Mouse (Mus musculus): ENCODE measurements around the gene Atf2. TPM values are rescaled to one million over a fixed set of nuclear protein-coding genes. Genes with fewer than 3 reads are reported as not detected.
"Not testable (repeated sequence)": the region's sequence is repeated elsewhere in the genome, so short reads cannot be mapped to it uniquely, and the experiment has no call there.

Atf2 gene
- polyA plus RNA-seq, 1 experiment from 2014 or later = 114 TPM

DNA sequence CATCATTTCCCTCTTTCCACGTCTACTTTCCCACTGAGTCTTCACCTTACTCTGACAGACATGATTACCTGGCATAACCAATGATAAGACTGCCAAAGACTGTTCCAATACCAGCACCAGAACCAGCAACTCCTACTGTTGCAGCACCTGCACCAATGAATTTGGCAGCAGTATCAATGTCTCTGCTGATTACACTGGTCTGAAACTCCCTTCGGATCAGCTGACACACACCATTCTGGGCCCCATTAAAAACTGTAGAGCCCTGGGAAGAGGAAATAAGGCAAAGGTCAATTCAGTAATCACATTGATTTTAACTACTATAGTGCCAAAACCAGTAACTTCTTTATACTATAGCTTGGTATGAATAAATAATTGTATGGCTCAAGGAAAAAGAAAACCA is 16.7 kb upstream of the Atf2 start:
- WGBS = 85% methylated on average over 2 of the region's 2 CpGs
- H3K4me3 ChIP-seq = no peak overlapping the region
- no peaks in the 10 kb centered on the region for H3K9me3 ChIP-seq
- H3K27me3 ChIP-seq = no peaks in the 10 kb centered on the region
- H3K9ac ChIP-seq = no peak overlapping the region
- peaks cover 18% of the 10 kb centered on the region for H3K4me1 ChIP-seq (replicated peaks)
- no peak overlapping the region for H3K27ac ChIP-seq
- H3K36me3 ChIP-seq = peaks cover 44% of the 10 kb centered on the region
- no peak overlapping the region for H3K4me2 ChIP-seq
- ATAC-seq (ENCODE audit: low FRiP score) = no peak

DNA sequence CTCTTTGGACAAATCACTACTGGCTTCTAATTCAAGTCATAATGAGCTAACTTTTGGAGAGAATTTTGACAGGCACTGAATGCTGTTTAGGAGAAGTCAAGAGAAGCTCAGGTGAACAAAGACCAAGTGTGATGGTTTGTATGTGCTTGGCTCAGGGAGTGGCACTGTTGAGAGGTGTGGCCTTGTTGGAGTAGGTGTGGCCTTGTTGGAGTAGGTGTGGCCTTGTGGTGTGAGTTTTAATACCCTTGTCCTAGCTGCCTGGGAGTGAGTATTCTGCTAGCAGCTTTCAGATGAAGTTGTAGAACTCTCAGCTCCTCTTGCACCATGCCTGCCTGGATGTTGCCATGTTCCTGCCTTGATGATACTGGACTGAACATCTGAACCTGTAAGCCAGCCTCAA is 12.2 kb upstream of the Atf2 start:
- H3K9me3 ChIP-seq; H3K27ac ChIP-seq; H3K4me2 ChIP-seq; H3K4me3 ChIP-seq; ATAC-seq (ENCODE audit: low FRiP score); H3K4me1 ChIP-seq (replicated peaks); H3K27me3 ChIP-seq; H3K9ac ChIP-seq: not testable (repeated sequence)
- peaks cover 51% of the 10 kb centered on the region for H3K36me3 ChIP-seq

DNA sequence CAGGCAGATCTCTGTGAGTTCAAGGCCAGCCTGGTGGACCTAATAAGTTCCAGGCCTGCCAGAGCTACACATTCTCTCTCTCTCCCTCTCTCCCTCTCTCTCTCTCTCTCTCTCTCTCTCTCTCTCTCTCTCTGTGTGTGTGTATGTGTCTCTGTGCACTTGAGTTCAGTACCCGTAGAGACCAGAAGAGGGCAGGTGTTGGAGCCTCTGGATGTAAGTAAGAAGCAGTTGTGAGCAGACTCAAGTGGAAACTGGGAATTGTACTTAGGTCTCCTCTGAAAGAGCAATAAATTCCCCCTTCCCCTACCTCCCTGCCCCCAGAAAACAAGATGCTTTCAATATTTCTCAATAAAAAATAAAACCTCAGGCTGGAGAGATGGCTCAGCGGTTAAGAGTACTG is 11.1 kb upstream of the Atf2 start:
- H3K4me3 ChIP-seq = no peak overlapping the region
- no peak overlapping the region for H3K9ac ChIP-seq
- no peak for ATAC-seq (ENCODE audit: low FRiP score)
- no peak overlapping the region for H3K27ac ChIP-seq
- H3K4me1 ChIP-seq (replicated peaks) = peaks cover 2% of the 10 kb centered on the region; the same call in 1 of the 2 replicates
- no peaks in the 10 kb centered on the region for H3K9me3 ChIP-seq
- 97% methylated on average over 2 of the region's 2 CpGs for WGBS
- peaks cover 44% of the 10 kb centered on the region for H3K36me3 ChIP-seq
- H3K27me3 ChIP-seq = no peaks in the 10 kb centered on the region
- H3K4me2 ChIP-seq = no peak overlapping the region

DNA sequence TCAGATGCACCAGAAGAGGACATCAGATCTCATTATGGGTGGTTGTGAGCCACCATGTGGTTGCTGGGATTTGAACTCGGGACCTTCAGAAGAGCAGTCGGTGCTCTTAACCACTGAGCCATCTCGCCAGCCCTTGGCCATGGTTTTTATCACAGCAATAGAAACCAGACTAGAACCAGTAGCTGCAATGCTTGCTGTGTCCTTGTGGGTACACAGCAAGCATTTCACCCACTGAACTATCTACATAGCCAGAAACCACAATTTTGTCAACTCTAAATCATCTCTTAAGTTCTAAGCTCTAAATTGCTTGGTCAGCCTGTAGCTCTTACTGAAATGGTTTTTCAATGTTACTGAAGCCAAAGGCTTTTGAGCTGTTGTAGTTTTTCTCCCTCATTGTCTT is 9.9 kb upstream of the Atf2 start:
- H3K4me2 ChIP-seq; H3K9me3 ChIP-seq; ATAC-seq (ENCODE audit: low FRiP score); H3K9ac ChIP-seq; H3K27ac ChIP-seq; H3K4me3 ChIP-seq; H3K27me3 ChIP-seq; H3K4me1 ChIP-seq (replicated peaks): not testable (repeated sequence)
- H3K36me3 ChIP-seq = peaks cover 32% of the 10 kb centered on the region
- WGBS = 97% methylated on average over 3 of the region's 3 CpGs

DNA sequence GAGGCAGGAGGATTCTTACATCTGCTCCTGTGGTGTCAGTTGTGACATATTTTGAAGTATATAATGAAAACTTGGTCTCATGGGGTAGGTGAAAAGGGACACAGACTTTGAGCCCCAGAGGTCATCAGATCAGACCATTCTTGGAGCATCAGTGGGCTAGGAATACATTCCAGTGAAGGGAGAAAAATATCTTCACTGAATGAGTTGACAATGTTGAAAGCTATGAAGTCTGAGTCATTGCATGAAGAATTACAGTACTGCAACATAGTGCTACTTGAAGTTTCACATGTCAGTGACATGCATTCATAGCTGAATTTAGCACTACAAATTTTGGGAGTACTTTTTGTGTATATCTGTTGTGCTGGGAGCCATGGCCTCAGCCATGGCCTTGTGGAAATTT is 8.7 kb upstream of the Atf2 start:
- H3K27ac ChIP-seq = no peak overlapping the region
- no peaks in the 10 kb centered on the region for H3K27me3 ChIP-seq
- ATAC-seq (ENCODE audit: low FRiP score) = no peak
- H3K36me3 ChIP-seq = peaks cover 20% of the 10 kb centered on the region
- no peaks in the 10 kb centered on the region for H3K4me1 ChIP-seq (replicated peaks)
- H3K4me2 ChIP-seq = no peak overlapping the region
- H3K4me3 ChIP-seq = no peak overlapping the region
- H3K9ac ChIP-seq = no peak overlapping the region
- no peaks in the 10 kb centered on the region for H3K9me3 ChIP-seq

DNA sequence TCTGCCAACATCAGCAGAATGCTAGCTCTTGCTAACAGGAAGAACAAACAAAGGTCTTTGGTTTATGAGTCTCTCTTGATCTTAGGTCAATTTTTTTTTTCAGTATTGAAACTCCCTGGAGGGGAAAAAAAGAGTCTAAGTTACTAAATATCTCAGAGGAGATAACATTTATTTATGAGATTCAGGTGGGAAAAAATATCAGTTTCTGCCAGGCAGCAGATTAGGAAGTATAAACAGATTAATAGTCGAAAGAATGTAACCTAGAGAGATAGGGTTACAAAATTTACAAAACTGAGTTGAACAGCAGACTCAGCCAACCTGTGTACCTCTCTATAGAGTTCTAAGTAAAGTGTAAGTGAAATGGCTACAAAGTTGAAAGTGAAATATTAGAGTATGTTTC is 7.9 kb upstream of the Atf2 start:
- no peaks in the 10 kb centered on the region for H3K4me1 ChIP-seq (replicated peaks)
- H3K4me2 ChIP-seq = no peak overlapping the region
- H3K27me3 ChIP-seq = no peaks in the 10 kb centered on the region
- WGBS = 90% methylated on average over 1 of the region's 1 CpGs
- H3K4me3 ChIP-seq = no peak overlapping the region
- no peaks in the 10 kb centered on the region for H3K9me3 ChIP-seq
- H3K36me3 ChIP-seq = peaks cover 18% of the 10 kb centered on the region
- no peak overlapping the region for H3K27ac ChIP-seq
- H3K9ac ChIP-seq = no peak overlapping the region
- ATAC-seq (ENCODE audit: low FRiP score) = no peak

DNA sequence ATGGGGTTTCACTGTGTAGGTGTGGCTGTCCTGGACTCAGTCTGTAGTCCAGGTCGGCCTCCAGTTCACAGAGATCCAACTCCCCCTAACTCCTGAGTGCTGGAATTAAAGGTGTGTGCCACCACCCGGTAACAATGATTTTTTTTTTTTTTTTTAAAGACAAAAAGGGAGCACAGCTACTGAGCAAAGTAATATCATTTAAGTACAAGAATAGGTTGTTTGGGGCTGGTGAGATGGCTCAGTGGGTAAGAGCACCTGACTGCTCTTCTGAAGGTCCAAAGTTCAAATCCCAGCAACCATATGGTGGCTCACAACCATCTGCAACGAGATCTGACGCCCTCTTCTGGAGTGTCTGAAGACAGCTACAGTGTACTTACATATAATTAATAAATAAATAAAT is 4.5 kb upstream of the Atf2 start:
- not testable (repeated sequence) for H3K4me2 ChIP-seq; ATAC-seq (ENCODE audit: low FRiP score); H3K9ac ChIP-seq; H3K36me3 ChIP-seq; H3K9me3 ChIP-seq; H3K4me1 ChIP-seq (replicated peaks); H3K27ac ChIP-seq; H3K27me3 ChIP-seq; H3K4me3 ChIP-seq
- whole genome bisulfite sequencing = 84% methylated on average over 4 of the region's 4 CpGs

DNA sequence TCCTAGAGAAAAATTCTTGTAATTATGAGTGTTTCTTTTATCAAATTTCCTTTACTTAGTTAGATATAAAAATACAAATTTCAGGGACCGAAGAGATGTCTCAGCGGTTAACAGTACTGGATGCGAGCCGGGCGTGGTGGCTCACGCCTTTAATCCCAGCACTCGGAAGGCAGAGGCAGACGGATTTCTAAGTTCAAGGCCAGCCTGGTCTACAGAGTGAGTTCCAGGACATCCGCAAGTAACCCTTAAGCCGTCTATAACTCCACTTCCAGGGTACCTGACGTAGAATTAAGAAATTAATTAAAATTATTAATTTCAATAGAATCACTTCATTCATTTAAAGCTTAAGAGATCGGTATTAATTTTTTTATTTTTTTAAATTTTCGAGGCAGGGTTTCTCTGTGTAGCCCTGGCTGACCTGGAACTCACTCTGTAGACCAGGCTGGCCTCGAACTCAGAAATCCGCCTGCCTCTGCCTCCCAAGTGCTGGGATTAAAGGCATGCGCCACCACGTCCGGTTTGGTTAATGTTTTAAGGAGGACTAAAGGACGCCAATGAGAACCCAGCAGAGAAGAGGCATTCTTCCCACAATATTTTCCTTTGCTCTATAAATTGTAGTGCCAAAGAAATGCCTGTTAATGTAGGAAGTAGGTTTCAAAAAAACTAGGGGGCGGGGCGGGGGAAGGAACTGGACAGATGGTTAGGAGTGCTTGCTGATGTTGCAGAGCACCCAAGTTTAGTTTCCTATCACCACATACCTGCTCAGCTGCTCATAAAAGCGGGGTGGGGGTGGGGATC is 1.2 kb upstream of the Atf2 start:
- Histone ChIP-seq H3K27ac (peak overlapping the region; percentile 91), H3K9ac (peak overlapping the region; percentile 74), H3K9me3 (no peaks in the 10 kb centered on the region), H3K4me2 (peak overlapping the region; percentile 49), H3K36me3 (no peaks in the 10 kb centered on the region), H3K27me3 (no peaks in the 10 kb centered on the region), H3K4me1 (replicated peaks) (peaks cover 15% of the 10 kb centered on the region), H3K4me3 (peak overlapping the region; percentile 68)
- ATAC-seq (ENCODE audit: low FRiP score) = no peak
- WGBS = 67% methylated on average over 22 of the region's 22 CpGs

DNA sequence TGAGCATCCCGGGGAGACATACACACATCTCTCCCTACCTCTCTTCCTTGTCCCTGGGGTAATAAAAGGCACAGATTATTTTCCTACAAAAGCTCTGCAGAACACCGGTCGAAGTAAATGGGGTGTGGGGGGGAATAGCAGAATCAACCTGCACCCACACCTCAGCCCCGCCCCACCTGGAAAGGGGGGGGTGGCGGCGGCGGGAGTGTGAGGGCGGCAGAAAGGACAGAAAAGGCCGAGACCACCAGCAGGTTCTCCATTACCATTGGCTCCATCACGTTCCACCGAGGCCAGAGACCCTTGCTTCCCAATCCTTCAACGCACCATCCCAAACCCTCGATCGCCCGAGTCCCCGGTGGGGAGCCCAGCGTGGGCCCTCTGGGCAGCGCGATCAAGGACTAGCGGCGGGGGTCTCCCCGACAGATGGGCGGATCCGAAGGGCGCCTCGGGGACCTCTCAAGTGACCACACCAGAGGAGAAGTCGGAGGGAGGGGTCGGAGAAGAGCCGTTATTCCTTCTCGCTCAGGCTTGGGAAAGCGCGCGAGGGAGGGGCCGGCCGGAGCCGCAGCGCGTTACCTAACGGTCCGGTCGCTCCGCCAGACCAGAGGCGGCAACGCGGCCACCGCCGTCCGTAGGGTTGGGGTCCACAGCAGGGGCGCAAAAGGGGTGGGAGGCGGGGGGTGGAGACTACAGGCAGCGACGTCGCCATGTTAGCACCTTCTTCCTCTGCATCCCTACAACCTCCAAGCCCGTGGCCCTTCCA is 557 bp downstream of the Atf2 start:
- Histone ChIP-seq H3K4me3 (peak overlapping the region; percentile 68), H3K9ac (peak overlapping the region; percentile 90), H3K4me1 (replicated peaks) (peaks cover 18% of the 10 kb centered on the region), H3K9me3 (no peaks in the 10 kb centered on the region), H3K27ac (peak overlapping the region; percentile 96), H3K27me3 (no peaks in the 10 kb centered on the region), H3K4me2 (peak overlapping the region; percentile 75), H3K36me3 (no peaks in the 10 kb centered on the region)
- peak; percentile 79 for ATAC-seq (ENCODE audit: low FRiP score)
- under 1% methylated on average over 48 of the region's 54 CpGs for WGBS

DNA sequence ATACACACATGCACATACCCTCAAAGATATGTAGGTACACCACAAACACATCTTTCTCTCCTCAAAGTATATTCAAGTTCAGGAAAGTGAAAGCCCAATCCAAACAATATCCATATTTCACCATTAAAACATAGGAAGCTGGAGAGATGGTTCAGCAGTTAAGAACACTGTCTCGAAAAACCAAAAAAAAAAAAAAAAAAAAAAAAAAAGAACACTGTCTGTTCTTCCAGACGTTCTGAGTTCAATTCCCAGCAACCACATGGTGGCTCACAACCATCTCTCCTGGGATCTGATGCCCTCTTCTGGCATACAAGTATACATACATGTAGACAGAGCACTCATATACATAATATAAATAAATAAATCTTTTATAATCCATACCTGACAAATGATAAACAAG is 6.4 kb downstream of the Atf2 start:
- H3K4me3 ChIP-seq = no peak overlapping the region
- no peaks in the 10 kb centered on the region for H3K9me3 ChIP-seq
- peaks cover 13% of the 10 kb centered on the region for H3K4me1 ChIP-seq (replicated peaks)
- ATAC-seq (ENCODE audit: low FRiP score) = no peak
- H3K4me2 ChIP-seq = no peak overlapping the region
- no peaks in the 10 kb centered on the region for H3K36me3 ChIP-seq
- H3K27ac ChIP-seq = no peak overlapping the region
- no peak overlapping the region for H3K9ac ChIP-seq
- WGBS = 85% methylated on average over 2 of the region's 2 CpGs
- no peaks in the 10 kb centered on the region for H3K27me3 ChIP-seq

DNA sequence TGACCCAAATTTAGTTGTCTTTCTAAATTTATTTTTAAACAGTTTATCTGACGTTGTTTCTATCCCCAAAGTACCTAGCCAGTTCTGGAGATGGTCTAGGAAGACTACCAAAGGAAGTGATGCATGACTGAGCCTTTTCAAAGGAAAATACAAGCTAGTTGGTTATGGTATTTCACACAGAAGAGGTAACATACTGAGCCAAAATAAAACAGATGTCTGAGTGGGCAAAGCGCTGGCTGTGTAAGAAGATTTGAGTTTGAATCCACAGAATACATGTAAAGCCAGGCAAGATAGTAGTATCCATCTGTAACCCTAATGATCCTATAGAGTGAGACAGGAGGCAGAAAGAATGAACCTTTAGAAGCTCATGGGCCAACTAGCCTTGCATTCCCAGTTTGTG is 14.5 kb downstream of the Atf2 start:
- peaks cover 10% of the 10 kb centered on the region; the same call in 1 of the 2 replicates for H3K36me3 ChIP-seq
- no peaks in the 10 kb centered on the region for H3K9me3 ChIP-seq
- no peak overlapping the region for H3K4me3 ChIP-seq
- H3K4me2 ChIP-seq = no peak overlapping the region
- no peak overlapping the region for H3K27ac ChIP-seq
- no peak overlapping the region for H3K9ac ChIP-seq
- 92% methylated on average over 2 of the region's 2 CpGs for WGBS
- no peaks in the 10 kb centered on the region for H3K27me3 ChIP-seq
- H3K4me1 ChIP-seq (replicated peaks) = 0 out of 2 replicates have a peak, but pooled peaks cover 2% of the 10 kb centered on the region
- ATAC-seq (ENCODE audit: low FRiP score) = no peak

DNA sequence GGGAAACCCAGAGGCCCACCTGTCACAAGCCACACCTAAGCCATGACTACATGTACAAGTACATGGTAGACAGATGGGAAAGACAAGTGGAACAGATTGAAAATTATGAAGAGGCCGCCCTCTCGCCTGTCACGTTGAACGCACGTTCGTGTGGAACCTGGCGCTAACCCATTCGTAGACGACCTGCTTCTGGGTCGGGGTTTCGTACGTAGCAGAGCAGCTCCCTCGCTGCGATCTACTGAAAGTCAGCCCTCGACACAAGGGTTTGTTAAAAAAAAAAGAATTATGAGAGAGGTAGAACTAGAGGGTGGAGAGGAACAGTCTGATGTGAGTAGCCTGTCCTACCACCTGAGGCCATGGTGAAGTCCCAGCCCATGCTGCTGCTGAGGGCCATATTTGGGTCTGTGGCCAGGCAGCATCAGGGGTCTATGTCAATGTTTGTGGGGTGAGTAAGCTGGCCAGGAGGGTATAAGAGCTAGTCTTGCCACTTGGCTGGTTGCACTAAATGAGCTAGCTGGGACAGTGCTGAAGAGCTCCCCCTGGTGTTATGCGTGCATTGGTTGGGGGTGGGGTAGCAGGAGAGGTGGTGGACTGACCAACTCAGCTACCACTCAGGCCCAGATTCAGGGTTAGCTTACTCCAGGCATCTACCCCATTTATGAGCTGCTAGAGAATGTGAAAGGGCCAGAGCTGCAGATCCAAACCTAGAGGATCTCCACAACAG is 24.5 kb downstream of the Atf2 start:
- Histone ChIP-seq H3K27me3 (no peaks in the 10 kb centered on the region), H3K4me1 (replicated peaks) (no peaks in the 10 kb centered on the region), H3K9me3 (no peaks in the 10 kb centered on the region), H3K27ac (no peak overlapping the region), H3K4me3 (no peak overlapping the region), H3K4me2 (no peak overlapping the region), H3K36me3 (peaks cover 18% of the 10 kb centered on the region), H3K9ac (no peak overlapping the region)
- 79% methylated on average over 16 of the region's 16 CpGs for WGBS
- ATAC-seq (ENCODE audit: low FRiP score) = no peak

All from hindbrain, embryonic 13.5 days (tissue).